ENCODE assay signal across 8 mouse cellular contexts in the genomic region with DNA sequence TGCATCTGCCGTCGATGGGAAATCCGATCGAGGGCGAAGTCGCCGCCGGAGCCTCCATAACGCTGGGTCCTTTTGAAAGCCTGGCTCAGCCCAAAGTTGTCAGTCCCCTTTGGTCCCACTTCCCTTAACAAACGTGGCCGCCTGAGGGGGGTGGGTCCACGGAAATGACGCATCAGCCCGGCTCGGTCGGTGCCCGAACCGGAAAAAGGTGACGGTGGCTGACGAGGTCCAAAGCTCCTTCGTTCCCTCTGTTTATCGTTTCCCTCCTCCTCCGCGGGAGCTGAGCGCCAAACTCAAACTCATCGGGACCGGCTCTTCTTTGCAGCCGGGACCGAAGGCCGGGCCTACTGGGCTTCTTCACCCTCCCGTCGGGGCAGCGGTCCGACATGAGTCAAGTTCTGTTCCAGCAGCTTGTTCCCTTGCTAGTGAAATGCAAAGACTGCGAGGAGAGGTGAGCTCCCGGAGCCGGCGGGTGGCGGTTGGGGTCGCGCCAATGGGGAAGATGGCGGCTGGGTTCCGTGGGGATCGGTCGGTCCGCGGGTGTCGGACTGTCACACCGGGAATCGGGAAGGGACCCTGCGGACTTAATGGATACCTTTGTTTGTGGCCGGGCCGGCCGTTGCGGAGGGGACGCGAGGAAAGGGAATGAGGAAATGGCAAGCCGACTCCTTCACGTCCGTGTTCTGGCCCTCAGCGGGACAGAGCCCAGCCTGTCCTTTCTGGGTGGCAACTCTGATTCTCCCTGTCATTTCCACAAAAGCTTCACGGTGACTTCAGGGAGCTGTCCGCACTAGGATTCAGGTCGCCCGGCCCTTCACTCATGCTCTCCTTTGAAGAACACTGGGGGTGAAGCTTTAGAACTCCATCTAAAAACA. TPM values are rescaled to one million over a fixed set of nuclear protein-coding genes. Genes with fewer than 3 reads are reported as not detected.
A peak's percentile ranks its signal among the peaks of the same experiment; 100 is the strongest.
DNase-seq lines count a peak whose midpoint lies in the region; ATAC-seq lines count a peak whose summit lies in the region.

A gene (plus strand): TSS at position 255 of the 875 bp plus-strand sequence.

- peak within 1 kb of the TSS; percentile 74 for H3K9ac ChIP-seq in hindbrain, embryonic 15.5 days

- H3K27me3 ChIP-seq in hindbrain, embryonic 15.5 days = no peaks in the 10 kb centered on the region

- peak; percentile 98 for ATAC-seq in hindbrain, embryonic 15.5 days (ENCODE audit: low FRiP score, low read depth)

- peak within 1 kb of the TSS; percentile 99 for H3K4me3 ChIP-seq in hindbrain, embryonic 15.5 days

- peak; percentile 96 for DNase-seq in T-cell, adult 2 months (ENCODE audit: low spot score)
- DNase-seq in cerebellum, postnatal 36 days = peak; percentile 99
- DNase-seq in frontal cortex, postnatal 36 days (ENCODE audit: low spot score in 2 of 2) = peak; percentile 98
- peak; percentile 92 for DNase-seq in left cerebral cortex, adult 11 months (ENCODE audit: low spot score)
- DNase-seq in lung, postnatal 4 days = peak; percentile 97 to 99
- peak; percentile 97 for DNase-seq in retina, postnatal 7 days (ENCODE audit: low read depth, low spot score)
- DNase-seq in urinary bladder, adult 2 months (ENCODE audit: low spot score) = peak; percentile 95

- H3K36me3 ChIP-seq in hindbrain, embryonic 15.5 days = peaks cover 16% of the 10 kb centered on the region

- H3K4me2 ChIP-seq in hindbrain, embryonic 15.5 days = peak within 1 kb of the TSS; percentile 81

- WGBS in hindbrain, embryonic 15.5 days = under 1% methylated on average over 65 of the region's 65 CpGs

- H3K4me1 ChIP-seq in hindbrain, embryonic 15.5 days (replicated peaks) = peaks cover 17% of the 10 kb centered on the region

- peak within 1 kb of the TSS; percentile 92 for H3K27ac ChIP-seq in hindbrain, embryonic 15.5 days (replicated peaks)

- H3K9me3 ChIP-seq in hindbrain, embryonic 15.5 days = no peaks in the 10 kb centered on the region

RNA-seq across cellular contexts. Expression of the gene that starts here (rescaled TPM):
- 13.1 and 13.7 TPM in 2 replicates for polyA plus RNA-seq in hindbrain, embryonic 15.5 days (2015; fragmentation: Nextera tagmentation; extraction: Ambion mirVana)
- 3.2 and 3.9 TPM in 2 replicates for polyA plus RNA-seq in urinary bladder, adult 2 months (2012; rRNA removed)

Comparison
In these comparisons a context has a peak if more than half of its experiments do, and no peak if none do; other contexts are left out.
1. Peak in every context shown above with its lines: DNase-seq, ATAC-seq, H3K4me3 ChIP-seq and H3K27ac ChIP-seq.